Mouse (Mus musculus) olfactory bulb, adult 2 months (tissue): ENCODE measurements around the gene Comt. TPM values are rescaled to one million over a fixed set of nuclear protein-coding genes. Genes with fewer than 3 reads are reported as not detected.

Source experiments
- H3K27ac ChIP-seq: fragments of 200-500 bp; 2 replicates; pipeline ENCODE4 v1.5.1; 2012; ENCODE audit warnings: low read depth, low read length; ENCODE audit not compliant: insufficient read depth
- H3K4me1 ChIP-seq: fragments of 200-500 bp; 2 replicates; pipeline ENCODE4 v1.6.1; 2012; ENCODE audit warnings: low read length; ENCODE audit not compliant: control insufficient read depth, insufficient read depth
- H3K4me3 ChIP-seq: fragments of 200-500 bp; 2 replicates; pipeline ENCODE4 v1.5.1; 2012; ENCODE audit warnings: mild to moderate bottlenecking, low read depth, low read length, moderate library complexity; ENCODE audit not compliant: insufficient read depth
- CTCF ChIP-seq: fragments of 200-500 bp; IDR thresholded peaks from 2 replicates; pipeline ENCODE4 v1.5.1; 2012; ENCODE audit warnings: low read depth, mild to moderate bottlenecking, low read length, moderate library complexity; ENCODE audit not compliant: insufficient read depth
- POLR2A ChIP-seq: fragments of 200-500 bp; IDR thresholded peaks from 2 replicates; pipeline ENCODE4 v1.6.1; 2012; ENCODE audit warnings: mild to moderate bottlenecking, low read depth, low read length, moderate library complexity; ENCODE audit not compliant: insufficient read depth
- WGBS: fragments of 180-500 bp; shearing (Covaris S2); methylation state at CpG from one replicate; pipeline ENCODE4 v1.1.7; 2018; 5-methylcytosine and 5-hydroxymethylcytosine counted together
- polyA plus RNA-seq: library from polyadenylated mRNA; stranded (reverse); fragments of >200 nt; gene quantifications from 2 replicates; pipeline ENCODE4 v1.2.4, GENCODE M21; 2012; ENCODE audit warnings: low replicate concordance; ENCODE audit not compliant: missing spikeins, insufficient read depth, insufficient read length

Gene Comt
- polyA plus RNA-seq, 1 experiment, result not detected

GRCm38 (mm10) chr16:18370197-18370596 lies 56.5 kb downstream of the Comt start:
- TF ChIP-seq CTCF (no peak), POLR2A (no peak)
- Histone ChIP-seq H3K4me3 (no peak overlapping the region), H3K4me1 (peaks cover 2% of the 10 kb centered on the region; the same call in 1 of the 2 replicates), H3K27ac (no peak overlapping the region)
- WGBS, result 93% methylated on average over 3 of the region's 3 CpGs

GRCm38 (mm10) chr16:18366849-18367248 lies 59.8 kb downstream of the Comt start:
- 98% methylated on average over 4 of the region's 4 CpGs for WGBS
- H3K27ac ChIP-seq, result no peak overlapping the region

GRCm38 (mm10) chr16:18362948-18363347 lies 63.7 kb downstream of the Comt start:
- H3K4me1 ChIP-seq, result peaks cover 12% of the 10 kb centered on the region
- WGBS, result 86% methylated on average over 8 of the region's 8 CpGs
- no peak overlapping the region for H3K4me3 ChIP-seq
- no peak for TF ChIP-seq POLR2A
- TF ChIP-seq CTCF, result no peak
- no peak overlapping the region for H3K27ac ChIP-seq

More at GRCm38 (mm10) chr16:18366849-18367248, 59.8 kb downstream of the Comt start:
- Histone ChIP-seq H3K4me1 (peaks cover 2% of the 10 kb centered on the region; the same call in 1 of the 2 replicates), H3K4me3 (no peak overlapping the region)
- TF ChIP-seq CTCF (no peak), POLR2A (no peak)

DNA sequence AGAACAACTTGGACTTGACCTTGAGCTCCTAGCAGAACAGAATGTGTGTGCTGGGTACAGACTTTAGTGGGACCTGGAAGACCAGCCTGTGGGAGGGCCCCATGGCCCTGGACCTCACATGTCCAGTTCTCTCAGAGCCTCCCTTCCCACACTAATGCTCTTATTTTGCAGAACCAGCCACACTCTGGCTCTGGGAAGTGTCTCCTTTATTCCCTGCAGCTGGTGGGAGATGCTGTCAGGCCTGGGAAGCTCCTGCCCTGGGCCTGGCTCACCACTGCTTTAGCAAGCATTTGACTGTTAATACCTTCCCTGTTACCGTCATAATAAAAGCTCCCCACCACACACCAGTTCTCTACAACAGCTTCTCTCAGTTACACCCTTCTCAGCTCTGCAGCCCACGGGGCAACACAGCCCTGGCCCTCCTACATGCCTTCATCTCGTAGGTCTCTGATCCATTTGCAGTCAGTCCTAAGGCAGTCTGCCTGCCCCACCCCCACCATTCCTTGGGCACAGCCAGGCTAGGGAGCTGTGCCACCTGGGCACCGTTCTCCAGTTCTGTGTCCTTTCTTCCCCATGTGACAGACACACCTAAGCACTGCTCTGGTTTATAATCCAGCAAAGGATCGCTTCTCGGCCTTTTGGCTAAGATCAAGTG lies 66.4 kb downstream of the Comt start:
- Histone ChIP-seq H3K4me3 (no peak overlapping the region), H3K4me1 (peaks cover 10% of the 10 kb centered on the region), H3K27ac (0 out of 2 replicates have a peak overlapping the region, but pooled peaks have one; percentile 14)
- WGBS, result 57% methylated on average over 6 of the region's 6 CpGs
- no peak for TF ChIP-seq POLR2A
- TF ChIP-seq CTCF, result no peak

GRCm38 (mm10) chr16:18357977-18358376 lies 68.7 kb downstream of the Comt start:
- Histone ChIP-seq H3K4me1 (peaks cover 10% of the 10 kb centered on the region), H3K27ac (no peak overlapping the region), H3K4me3 (no peak overlapping the region)
- TF ChIP-seq CTCF (no peak), POLR2A (no peak)
- WGBS, result 89% methylated on average over 6 of the region's 6 CpGs

- WGBS, result 47% methylated on average over 1 of the region's 1 CpGs
- TF ChIP-seq CTCF (no peak), POLR2A (no peak)
- Histone ChIP-seq H3K4me3 (no peak overlapping the region), H3K27ac (no peak overlapping the region), H3K4me1 (peaks cover 12% of the 10 kb centered on the region)
Measured at GRCm38 (mm10) chr16:18356961-18357360, 69.7 kb downstream of the Comt start.

Other genes starting within 250 kb of the Comt start
- not detected in 2 replicates for gene Ccdc188, start 209.0 kb downstream of the Comt start, polyA plus RNA-seq
- not detected in 2 replicates for gene Zdhhc8, start 191.7 kb downstream of the Comt start, polyA plus RNA-seq
- not detected in 2 replicates for gene Trmt2a, start 178.2 kb downstream of the Comt start, polyA plus RNA-seq
- not detected in 2 replicates for gene Ranbp1, start 178.1 kb downstream of the Comt start, polyA plus RNA-seq
- not detected in 2 replicates for gene Gm49776, start 168.5 kb downstream of the Comt start, polyA plus RNA-seq
- gene Dgcr8, start 137.6 kb downstream of the Comt start, polyA plus RNA-seq, result not detected in 2 replicates
- gene Tango2, start 78.7 kb downstream of the Comt start, polyA plus RNA-seq, result not detected in 2 replicates
- gene Arvcf, start 78.7 kb downstream of the Comt start, polyA plus RNA-seq, result 956 TPM in 1 of 2 replicates, not detected in the other
- gene Txnrd2, start 468 bp downstream of the Comt start, polyA plus RNA-seq, result not detected in 2 replicates
- not detected in 2 replicates for gene Gnb1l, start 71.9 kb upstream of the Comt start, polyA plus RNA-seq
- gene Rtl10, start 72.0 kb upstream of the Comt start, polyA plus RNA-seq, result not detected in 2 replicates
- gene Tbx1, start 163.8 kb upstream of the Comt start, polyA plus RNA-seq, result not detected in 2 replicates
- not detected in 2 replicates for gene Gp1bb, start 195.6 kb upstream of the Comt start, polyA plus RNA-seq
- gene Gm49601, start 199.6 kb upstream of the Comt start, polyA plus RNA-seq, result not detected in 2 replicates
- not detected in 2 replicates for gene Sept5, start 203.1 kb upstream of the Comt start, polyA plus RNA-seq